Mouse (Mus musculus): ENCODE data around the gene Epha6.

The Epha6 gene

DNA sequence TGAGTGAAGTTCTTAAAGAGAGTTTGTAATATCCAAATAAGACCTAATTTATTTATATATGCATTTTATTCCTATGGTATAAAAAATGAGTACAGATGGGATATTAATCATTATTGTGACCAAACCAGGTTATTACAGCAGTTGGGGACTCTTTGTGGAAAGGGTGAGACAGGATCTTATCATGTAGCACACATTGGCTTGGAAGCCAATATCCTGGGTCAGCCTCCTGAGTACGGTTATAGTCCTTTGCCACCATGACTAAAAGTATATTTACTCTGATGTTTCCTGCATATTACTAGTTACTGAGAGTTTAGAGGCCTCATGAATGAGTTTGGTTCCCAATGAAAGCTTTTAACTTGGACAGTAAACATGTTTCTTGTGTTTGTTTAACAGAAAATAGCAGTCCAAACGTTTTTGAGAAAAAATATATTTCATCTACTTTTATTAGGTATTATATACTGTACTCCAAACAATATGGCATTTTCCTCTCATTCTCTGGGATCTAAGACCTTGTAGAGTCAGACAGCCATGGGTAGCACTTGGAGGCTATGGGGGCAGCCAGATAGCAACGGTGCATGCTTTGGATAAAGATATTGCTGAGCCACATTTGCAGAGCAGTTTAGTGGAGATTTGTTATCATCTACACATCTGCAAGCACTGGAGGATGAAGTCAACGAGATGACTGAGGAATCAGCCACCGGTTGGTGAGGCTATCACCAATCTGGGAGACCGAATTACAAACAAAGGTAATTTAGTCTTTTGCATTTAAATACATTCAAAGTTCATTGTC is 340.4 kb downstream of the Epha6 start:
- no peak for DNase-seq

DNA sequence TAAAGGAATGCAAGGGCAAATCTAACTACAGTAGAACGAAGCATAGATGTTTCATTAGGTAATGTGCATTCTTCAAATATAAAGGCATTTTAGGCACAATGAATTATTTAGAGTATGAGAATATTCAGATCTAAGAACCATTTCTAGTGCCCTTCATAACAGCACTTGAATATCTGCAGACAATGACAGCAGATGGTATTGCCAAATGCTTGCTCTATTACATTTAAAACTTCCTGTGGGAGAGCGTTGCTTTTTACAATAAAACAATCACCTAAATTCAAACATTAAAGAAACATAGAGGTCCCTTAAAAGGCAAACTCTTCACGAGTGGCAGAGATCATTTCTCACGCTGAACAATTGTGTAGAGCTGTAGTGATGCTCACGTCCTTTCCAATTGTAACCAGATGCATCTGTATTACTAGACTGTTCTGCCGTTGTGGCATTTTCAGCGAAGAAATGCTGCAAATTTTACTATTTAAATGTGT is 347.1 kb downstream of the Epha6 start:
- peak; percentile 13 for DNase-seq

DNA sequence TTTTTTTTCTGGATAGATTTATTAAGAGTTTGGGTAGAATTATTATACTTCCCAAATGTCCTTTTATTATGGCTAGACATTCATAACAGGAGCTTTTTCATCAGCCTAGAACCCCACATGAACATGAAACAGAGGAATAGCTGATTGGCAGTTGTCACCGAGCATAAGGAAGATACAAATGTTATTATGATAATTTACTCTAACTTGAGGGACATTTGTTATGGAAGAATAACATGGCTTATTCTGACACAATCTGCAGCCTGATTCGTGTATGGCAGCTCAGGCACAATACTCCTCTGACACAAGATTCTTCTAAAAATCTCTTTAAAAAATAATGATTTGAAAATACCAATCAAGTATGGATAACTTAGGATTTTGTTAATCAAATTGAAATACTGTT is 347.7 kb downstream of the Epha6 start:
- DNase-seq, result no peak

DNA sequence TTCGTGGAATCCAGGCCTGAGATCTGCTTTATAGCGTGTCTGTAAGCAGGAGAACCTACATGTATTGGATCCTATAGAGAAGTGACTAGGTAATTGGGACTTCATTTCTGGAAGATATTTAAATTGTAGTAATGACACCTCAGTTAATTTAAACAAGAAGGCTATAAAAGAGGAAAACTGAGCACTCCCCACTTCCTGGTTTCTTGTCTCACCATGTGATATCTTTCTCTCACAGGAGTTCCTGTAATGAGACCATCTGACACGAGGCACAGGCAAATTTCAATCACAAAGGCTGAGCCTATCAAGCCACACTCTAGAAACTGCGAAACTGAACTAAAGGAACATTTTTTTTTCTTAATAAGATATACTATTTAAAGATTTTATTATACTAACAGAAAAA is 348.3 kb downstream of the Epha6 start:
- no peak for DNase-seq

DNA sequence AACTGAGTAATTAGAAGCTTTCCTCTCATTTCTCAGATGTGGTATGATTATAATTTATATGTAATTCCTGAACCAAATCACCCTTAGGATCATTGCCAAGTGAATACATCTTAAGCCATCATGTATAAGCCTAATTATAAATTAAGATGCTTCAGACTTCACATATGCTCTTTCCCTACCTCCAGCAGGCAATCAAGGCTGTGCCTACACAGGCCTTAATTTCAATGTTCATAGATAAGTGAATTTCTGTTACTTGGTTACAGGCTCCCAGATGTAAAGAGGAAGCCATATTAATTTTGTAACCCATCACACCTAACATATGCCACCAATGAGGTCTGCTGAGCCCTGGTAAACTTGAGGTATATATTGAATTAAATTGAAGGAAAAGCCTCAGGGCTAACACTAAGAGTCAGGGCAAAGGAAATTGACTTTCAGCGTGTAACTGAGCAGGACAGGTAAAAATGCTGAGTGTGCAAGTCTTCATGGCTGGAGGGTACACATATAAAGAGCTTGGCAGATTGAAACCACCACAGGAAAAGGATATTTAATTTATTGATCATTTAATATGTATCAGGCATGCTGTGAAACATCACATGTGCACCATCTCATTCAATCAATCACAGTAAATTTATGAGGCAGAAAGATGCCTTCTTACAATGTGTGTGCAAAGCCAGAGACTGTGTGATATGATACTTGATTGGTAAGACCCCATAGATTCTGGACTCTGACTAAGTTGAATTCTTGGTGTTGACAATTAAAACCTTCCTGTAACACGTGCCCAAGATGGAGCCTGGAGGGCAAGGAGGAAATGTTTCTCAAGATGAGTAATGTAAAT is 365.8 kb downstream of the Epha6 start:
- no peak for DNase-seq

DNA sequence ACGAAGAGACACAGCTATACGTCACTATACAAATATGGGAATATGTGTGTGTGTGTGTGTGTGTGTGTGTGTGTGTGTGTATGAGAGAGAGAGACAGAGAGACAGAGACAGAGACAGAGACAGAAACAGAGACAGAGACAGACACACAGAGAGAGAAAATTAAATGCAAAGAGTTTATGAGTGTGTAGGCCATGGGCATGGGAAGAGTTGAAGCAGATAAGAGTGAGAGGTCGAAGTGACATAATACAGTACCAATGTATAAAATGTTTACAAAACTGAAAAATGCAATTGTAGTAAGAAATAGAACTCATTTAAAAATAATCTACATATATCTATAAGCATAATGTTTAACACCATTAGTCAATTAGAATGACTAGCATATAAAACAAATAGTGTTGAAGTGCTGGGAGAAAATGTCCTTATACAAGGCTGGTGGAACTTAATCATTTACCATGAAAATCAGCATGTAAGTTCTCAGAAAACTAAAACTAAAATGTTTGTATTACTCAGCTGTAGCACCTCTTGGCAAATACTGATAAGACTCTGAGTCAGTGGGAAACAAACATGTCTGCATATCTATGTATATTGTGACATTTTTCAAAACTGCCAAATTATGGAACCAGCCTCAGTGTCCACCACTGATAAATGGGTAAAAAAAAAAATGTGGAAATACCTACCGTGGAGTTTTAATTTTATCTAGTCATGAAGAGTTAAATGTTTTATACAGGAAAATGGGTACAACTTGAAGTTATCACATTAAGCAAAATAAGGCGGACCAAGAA is 371.2 kb downstream of the Epha6 start:
- DNase-seq, result no peak

DNA sequence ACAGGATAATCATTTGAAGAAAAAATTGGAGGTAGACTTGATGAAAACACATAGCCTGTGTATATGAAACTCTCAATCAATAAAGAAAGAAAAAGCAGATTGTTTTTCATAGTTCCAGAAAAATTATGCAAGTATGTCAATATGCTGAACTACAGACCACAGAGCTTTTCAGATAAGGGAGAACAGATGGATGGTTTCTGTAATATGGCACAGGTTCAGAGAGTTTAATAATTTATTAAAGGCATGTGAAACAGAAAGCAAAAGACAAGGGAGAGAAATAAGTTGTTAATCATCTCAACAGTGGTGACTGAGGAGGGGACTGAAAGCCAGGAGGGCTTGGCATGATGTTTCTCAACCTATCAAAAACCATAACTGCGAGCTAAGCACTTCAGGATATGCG is 372.3 kb downstream of the Epha6 start:
- no peak for DNase-seq

DNA sequence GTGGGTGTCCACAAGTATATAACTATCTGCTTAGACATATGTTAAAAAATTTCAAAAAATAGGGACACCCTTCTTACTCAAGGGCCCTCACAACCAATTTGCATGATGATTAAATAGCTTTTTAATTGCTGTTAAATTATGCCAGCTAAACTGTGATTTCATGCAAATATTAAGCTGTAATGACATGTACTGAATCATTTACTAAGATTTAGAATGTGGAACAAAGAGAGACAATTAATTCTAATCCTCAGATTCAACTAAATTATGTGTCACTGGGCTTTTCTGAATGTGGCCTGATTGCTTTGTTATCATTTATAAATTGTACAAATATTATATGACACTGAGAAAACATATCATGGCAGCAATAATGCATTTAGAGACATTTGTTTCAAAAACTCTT is 396.2 kb downstream of the Epha6 start:
- DNase-seq, result no peak

DNA sequence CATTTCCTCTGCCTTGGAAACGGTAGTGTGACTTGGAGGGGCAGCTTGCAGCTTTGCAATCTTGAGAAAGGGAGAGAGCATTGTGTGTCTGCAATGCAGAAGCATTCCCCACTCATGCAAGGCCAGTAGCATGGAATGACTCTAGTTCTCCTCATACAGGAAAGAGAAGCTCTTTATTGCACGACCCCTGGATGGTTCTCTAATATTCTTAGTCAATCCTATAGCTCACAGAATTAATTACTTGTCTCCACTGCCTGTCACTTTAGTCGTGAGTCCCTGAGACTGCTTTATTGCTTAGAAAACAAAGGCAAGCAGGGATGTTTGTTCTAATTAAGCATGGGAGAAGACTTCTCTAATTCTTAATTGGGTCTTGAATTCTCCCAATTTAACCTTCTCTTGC is 429.8 kb downstream of the Epha6 start:
- DNase-seq, result no peak

DNA sequence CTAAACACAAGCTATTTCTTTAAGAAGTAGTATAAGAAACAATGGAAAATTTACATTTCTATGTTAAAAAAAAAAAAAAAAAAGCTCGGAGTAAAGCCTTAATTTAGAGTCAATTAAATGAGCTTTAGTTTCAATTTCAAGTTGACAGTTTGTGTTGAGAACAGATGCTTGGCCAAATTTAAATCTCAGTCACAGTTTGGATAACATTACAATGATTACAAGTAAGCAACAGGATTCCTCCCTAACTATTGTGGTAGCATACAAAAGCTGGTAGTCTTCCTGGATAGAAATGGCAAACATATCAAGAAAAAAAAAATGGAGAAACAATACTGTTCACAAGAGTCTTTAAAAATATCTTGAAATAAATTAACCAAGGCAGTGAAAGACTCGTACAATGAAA is 452.9 kb downstream of the Epha6 start:
- DNase-seq, result no peak

DNA sequence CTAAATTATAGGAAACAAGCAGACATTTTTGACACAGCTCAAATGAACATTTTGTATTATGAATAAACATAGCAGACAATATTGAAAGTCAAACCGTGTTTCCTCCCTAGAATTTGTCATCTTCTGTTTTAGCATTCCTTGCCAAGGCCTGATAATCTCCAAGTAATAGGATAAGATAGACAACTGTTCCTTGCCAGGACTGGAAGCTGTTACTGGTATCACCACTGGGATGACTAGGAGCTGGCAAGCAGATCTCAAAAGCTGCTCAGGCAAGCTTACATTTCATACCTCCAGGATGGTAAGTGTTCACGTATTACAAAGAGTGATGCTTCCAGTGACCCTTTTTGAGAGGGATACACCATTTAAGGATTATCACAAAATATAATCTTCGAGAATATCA is 461.0 kb downstream of the Epha6 start:
- peak; percentile 8 for DNase-seq

DNA sequence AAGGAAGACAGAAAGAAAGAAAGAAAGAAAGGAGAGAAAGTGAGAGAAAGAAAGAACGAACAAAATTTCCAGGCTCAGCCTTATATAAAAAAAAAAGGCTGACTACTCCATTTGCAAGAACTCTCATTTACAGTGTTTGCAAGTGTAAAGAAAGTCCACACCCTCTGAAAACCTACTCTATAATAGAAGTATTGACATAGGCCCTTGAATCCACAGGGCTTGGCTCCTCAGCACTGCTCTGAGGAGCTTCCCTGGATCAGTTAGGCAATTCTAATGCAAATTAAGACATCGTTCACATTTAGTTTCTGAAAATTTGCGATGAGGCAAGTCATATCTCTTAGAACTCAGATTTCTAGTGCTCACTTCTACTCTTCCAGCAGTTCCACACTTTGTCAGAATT is 483.9 kb downstream of the Epha6 start:
- DNase-seq, result no peak

DNA sequence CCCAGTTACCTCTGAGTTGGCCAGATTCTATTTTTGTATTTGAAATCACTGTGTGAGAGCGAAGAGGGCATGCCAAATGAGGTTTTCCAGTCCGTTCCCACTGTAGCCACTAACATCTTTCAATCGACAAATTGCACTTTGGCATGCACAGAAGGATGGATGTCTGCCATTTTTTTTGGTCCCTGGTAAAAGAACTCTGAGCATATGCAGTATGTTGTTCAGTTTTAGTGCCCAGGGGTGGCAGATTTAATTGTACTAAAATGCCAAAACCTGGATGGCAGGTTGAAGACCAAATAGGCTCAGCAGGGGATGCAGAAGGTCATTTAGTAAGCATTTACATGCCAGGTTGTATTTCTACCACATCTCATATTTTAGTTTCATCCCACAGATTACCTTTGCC is 503.1 kb downstream of the Epha6 start:
- DNase-seq, result peak; percentile 36

DNA sequence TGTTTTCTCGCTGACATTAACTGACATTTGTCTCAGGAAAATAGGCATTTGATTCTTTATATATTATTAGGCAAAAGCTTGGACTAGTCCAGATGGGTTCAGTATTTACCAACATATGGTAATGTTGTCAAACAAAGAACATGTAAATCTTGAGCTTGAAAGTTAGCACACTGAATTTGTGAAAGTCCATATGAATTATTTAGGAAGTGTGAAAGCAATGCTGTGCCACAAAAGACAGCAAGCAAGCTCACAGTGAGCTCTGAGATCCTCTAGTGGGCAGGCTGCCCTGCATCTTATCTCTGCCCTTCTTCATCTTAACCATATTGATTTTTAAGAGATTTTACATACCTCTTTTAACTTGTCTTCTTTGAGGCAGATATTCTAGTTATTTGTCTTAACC is 510.0 kb downstream of the Epha6 start:
- DNase-seq, result no peak

DNA sequence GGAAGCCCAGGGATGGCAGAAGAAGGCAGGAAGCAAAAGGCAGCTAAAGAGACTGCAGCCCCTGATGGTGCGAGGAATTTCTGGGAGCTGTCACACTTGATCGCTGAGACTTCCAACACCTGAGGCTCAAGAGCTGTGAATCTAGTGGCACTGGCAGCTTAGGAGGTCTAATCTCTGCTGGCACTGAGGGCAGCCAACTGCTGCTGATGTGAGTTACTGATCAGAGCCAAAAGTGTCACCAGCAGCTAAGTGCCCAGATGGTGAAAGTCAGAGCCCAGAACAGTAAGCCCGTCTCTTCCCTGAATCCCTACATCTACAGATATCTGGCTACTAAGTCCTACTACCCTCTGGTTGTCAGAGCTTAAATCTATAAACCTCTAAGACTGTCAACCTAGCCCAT is 518.4 kb downstream of the Epha6 start:
- DNase-seq, result no peak

DNA sequence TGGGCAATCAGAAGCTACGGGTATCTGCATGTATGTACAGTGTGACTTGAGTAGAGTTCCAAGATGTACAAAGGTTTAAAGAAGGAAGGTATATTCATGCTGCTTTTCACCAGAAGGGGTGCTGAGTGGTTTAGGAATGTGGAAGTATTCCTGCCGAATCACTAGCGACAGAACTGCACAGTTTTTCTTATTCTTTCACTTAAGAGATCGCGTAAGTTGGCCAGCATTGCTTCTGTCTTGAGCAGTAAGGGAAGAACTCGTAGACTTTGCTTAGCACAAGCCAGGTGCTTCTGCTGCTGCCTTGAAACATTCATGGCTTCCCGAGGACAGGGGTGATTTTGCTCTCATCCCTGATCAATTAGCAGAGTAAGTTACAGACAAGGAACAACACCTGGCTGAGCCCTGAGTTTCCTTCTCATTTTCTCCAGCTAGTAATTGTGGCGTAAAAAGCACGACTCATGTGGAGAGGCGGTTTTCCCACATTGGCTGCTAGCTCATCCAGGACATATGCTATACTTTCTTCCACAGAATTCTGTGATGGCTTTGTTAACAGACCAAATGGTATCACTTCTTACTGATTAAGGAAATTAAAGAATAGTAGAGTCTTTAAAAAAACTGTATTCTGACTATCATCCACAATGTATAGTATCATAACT is 534.7 kb downstream of the Epha6 start:
- DNase-seq, result no peak

DNA sequence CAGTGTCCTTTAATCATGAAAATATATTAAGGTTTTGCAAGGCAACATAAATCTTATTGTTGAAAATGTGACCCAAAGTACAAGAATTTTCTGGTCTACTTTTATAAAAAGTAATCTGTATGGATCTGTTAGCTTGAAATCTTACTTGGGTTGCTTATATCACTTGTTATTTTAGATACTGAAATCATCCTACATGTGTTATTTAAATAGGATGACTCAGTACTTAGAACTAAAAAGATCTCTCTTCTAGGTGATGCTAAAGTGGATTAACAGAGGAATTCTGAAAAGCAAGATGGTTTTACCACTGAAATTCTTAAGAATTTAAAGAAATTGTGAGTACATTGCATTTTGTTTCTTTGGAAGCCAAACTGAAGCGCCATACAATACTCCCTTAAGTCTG is 561.5 kb downstream of the Epha6 start:
- DNase-seq, result no peak

DNA sequence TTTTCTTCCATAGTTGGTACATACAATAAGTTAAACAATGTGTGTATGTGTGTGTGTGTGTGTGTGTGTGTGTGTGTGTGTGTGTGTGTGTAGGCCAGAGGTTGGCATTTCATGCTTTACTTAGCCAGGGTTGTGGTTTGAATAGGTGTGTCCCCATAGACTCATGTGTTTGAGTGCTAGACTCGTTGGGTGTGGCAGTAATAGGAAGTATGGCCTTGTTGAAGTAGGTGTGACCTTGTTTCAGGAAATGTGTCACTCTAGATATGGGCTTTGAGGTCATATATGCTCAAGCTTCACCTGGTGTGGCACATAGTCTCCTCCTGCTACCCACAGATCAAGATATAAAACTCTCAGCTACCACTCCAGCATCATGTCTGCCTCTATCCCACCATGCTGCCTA is 577.0 kb downstream of the Epha6 start:
- DNase-seq, result no peak

DNA sequence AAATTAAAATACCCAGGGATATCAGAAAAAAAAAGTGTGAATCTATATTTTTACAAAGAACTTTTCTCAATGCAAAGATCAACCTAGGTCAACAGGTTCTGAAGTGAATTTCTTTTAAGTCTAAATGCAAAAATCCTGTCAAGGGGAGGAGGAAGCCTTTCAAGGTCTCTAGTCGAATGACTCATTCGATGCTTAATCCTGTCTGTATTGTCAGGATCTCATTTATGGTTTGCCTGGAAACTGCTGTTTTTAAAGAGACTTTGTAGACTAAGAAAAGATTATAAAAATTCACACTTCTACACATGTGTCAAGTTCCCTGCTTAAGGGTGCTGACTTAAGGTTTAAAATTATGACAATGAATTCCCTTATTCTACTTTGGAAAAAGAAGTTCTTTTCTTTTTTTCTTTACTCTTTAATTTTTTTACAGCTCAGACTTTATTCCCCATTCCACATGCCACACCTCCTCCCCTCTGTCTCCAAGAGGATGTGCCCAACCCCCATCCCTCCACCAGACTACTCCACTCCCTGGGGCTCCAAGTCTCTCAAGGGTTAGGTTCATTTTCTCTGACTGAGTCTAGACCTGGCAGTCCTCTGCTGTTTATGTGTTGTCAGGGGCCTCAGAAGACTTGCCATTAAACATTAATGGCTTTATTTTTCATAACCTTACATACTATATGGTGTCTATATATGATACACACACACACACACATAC is 598.3 kb downstream of the Epha6 start:
- no peak for DNase-seq

DNA sequence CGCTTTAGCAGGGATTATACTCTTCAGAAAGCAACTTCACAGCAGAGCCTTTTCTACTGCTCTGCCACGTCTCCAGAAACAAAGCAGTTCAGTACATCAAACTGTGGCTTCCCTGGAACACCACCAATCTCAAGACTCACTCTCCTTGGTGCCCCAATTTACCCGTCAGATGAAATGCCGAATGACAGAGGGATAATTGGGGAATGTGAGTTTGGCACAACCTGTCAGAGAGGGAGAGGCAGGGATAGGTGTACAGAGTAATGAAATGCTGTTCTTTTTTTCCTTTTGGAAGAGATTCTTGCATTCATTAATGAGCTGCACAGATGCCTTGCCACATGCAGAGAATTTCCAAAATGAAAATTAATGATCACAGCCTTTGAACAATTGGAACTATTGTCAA is 635.5 kb downstream of the Epha6 start:
- peak; percentile 16 for DNase-seq

DNA sequence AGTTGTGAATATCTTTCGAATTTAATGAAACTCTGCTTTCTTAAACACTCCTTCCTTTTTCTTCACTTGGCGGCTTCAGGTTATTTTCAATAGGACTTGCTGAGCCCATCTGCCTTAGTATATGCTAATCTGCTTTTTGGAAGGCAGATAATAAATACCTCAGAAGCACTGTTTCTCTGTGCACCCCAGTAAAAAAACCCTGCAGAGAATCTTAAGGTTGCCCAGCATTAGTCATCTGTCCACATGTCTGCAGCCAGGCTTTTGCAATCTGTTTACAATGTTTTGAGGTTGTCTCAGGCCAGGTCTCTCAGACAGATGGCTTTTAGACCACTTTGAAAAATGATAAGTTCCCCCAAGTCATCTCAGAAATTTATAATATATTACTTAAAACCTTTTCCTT is 649.6 kb downstream of the Epha6 start:
- no peak for DNase-seq

DNA sequence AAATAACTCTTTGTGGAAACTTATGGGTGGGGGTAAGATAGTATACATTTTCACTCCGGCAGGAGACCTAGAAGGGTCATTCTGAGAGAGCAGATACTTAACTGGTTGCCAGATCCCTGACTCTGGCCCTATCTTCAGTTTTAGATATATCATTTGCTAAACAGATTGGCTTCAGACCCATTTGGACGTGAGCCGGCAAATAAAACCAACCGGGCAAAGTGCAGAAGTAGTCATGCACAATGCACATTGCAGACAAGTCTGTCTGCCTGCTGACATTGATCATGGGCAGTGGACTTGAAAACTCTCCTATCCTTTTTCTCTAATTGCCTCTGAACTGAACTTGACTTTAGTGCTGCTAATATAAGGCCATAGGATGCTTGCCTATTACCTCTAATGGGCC is 681.6 kb downstream of the Epha6 start:
- DNase-seq, result no peak

Measured in layer of hippocampus, adult 9-11 months (tissue).